Mouse (Mus musculus): Measurements from ENCODE around the gene Tnfsf12. TPM values are rescaled to one million over a fixed set of nuclear protein-coding genes. Genes with fewer than 3 reads are reported as not detected.
"Not testable (repeated sequence)": the region's sequence is repeated elsewhere in the genome, so short reads cannot be mapped to it uniquely, and the experiment has no call there.

Gene Tnfsf12
- polyA plus RNA-seq (2016; fragmentation: Nextera tagmentation; extraction: Ambion mirVana) = 1.2 and 1.4 TPM in 2 replicates

DNA sequence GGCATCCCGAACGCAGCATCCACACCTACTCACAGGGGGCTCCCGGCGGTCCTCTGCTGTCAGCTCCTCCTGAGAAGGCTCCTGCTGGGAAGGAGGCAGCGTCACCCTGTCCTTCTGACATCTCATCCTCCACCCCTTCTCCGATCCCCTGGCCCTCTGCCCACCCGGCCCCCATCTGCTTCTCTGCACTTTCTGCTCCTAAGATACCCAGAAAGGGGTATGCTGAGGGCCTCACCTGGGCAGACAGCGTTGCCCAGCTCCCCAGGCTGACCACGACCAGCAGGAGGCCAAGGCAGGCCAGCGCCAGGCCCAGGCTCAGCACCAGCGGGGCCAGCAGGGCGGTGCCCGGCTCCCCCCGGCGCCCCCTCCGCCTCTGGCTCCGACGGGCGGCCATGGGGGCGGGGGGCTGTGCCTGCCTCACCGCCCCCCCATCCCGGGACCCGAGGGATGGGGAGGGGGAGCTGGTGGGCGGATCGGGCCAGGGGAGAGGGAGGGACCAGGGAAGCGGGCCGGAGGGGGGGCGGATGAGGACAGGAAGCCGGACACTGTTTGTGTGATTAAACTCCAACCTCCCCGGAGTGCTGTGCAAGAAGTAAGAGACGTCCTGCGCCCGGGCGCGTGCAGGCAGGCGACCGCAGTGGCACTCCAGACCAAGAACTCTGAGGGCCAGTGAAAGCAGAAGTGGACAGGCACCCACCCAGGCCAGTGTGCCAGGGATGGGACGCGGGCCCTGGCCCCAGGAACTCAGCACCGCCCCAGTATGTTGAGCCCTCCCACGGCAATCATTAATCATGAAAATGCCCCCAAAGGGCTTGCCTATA, at the start of gene Tnfsf12, which contains the start of gene Tnfsfm13:
Gene Tnfsf12, minus strand, starts transcription at position 489 of the 821 bp plus-strand sequence.
Gene Tnfsfm13, minus strand, starts transcription at position 738 of the 821 bp plus-strand sequence.
- Histone ChIP-seq H3K27me3 (ENCODE audit: low read depth, poor library complexity, severe bottlenecking) (peaks cover 13% of the 10 kb centered on the region; the same call in 1 of the 2 replicates), H3K4me3 (peak within 1 kb of the TSS; percentile 68), H3K36me3 (no peaks in the 10 kb centered on the region), H3K4me1 (peaks cover 14% of the 10 kb centered on the region), H3K9me3 (replicated peaks) (no peaks in the 10 kb centered on the region), H3K27ac (replicated peaks) (peak within 1 kb of the TSS; percentile 87)
- peak; percentile 61 for DNase-seq (ENCODE audit: low spot score)
- 2% methylated on average over 41 of the region's 41 CpGs for WGBS

DNA sequence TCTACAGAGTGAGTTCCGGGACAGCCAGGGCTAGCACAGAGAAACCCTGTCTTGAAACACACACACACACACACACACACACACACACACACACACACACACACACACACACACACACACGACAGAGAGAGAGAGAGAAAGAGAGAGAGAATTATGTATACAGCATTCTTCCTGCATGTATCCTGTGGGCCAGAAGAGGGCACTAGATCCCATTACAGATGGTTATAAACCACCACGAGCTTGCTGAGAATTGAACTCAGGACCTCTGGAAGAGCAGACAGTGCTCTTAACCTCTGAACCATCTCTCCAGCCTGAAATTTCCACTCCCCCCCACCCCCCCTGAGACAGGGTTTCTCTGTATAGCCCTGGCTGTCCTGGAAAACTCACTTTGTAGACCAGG, 35.8 kb upstream of the Tnfsf12 start:
- H3K4me1 ChIP-seq; H3K4me3 ChIP-seq; DNase-seq (ENCODE audit: low spot score); H3K27me3 ChIP-seq (ENCODE audit: low read depth, poor library complexity, severe bottlenecking); H3K27ac ChIP-seq (replicated peaks); H3K9me3 ChIP-seq (replicated peaks): not testable (repeated sequence)
- 96% methylated on average over 2 of the region's 3 CpGs for WGBS
- peaks cover 37% of the 10 kb centered on the region for H3K36me3 ChIP-seq

- Histone ChIP-seq H3K4me3 (no peak overlapping the region), H3K36me3 (peaks cover 14% of the 10 kb centered on the region), H3K4me1 (no peaks in the 10 kb centered on the region), H3K27me3 (ENCODE audit: low read depth, poor library complexity, severe bottlenecking) (no peaks in the 10 kb centered on the region), H3K9me3 (replicated peaks) (no peaks in the 10 kb centered on the region), H3K27ac (replicated peaks) (no peak overlapping the region)
- peak; percentile 54 for DNase-seq (ENCODE audit: low spot score)
- WGBS = 19% methylated on average over 3 of the region's 3 CpGs
Measured at GRCm38 (mm10) chr11:69729063-69729462, 33.4 kb upstream of the Tnfsf12 start.

- Histone ChIP-seq H3K4me1 (no peaks in the 10 kb centered on the region), H3K9me3 (replicated peaks) (no peaks in the 10 kb centered on the region)
- WGBS = 44% methylated on average over 5 of the region's 5 CpGs
Measured at GRCm38 (mm10) chr11:69725951-69726350, 30.3 kb upstream of the Tnfsf12 start.

GRCm38 (mm10) chr11:69723074-69723473, 27.4 kb upstream of the Tnfsf12 start:
- H3K27ac ChIP-seq (replicated peaks) = no peak overlapping the region
- no peaks in the 10 kb centered on the region for H3K9me3 ChIP-seq (replicated peaks)
- no peak for DNase-seq (ENCODE audit: low spot score)
- no peak overlapping the region for H3K4me3 ChIP-seq
- WGBS = 53% methylated on average over 2 of the region's 2 CpGs
- H3K36me3 ChIP-seq = no peaks in the 10 kb centered on the region
- H3K27me3 ChIP-seq (ENCODE audit: low read depth, poor library complexity, severe bottlenecking) = no peaks in the 10 kb centered on the region
- peaks cover 5% of the 10 kb centered on the region for H3K4me1 ChIP-seq

More at GRCm38 (mm10) chr11:69725951-69726350, 30.3 kb upstream of the Tnfsf12 start:
- H3K27ac ChIP-seq (replicated peaks) = no peak overlapping the region
- H3K27me3 ChIP-seq (ENCODE audit: low read depth, poor library complexity, severe bottlenecking) = no peaks in the 10 kb centered on the region
- H3K4me3 ChIP-seq = no peak overlapping the region
- no peak for DNase-seq (ENCODE audit: low spot score)
- no peaks in the 10 kb centered on the region for H3K36me3 ChIP-seq

DNA sequence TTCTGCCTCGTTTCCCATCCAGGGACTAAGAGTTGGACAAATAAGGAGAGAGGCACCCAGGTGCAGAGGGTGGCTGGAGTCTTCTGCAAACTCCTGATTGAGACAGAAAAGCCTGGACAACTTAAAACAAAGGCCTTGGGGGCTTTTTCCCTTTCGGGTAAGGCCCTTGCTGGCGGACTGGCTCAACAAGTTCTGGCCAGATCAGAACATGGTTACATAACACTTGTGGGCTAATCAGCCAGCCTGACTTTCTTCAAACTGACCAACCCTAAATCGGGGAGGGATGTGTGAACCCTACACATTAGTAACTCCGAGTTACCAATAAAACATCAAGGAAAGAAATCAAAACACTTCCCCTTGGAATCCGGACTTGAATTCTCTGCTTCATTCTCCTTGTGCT, 25.2 kb upstream of the Tnfsf12 start:
- DNase-seq (ENCODE audit: low spot score) = no peak
- peaks cover 9% of the 10 kb centered on the region for H3K4me1 ChIP-seq
- 87% methylated on average over 6 of the region's 6 CpGs for WGBS
- no peaks in the 10 kb centered on the region for H3K9me3 ChIP-seq (replicated peaks)
- H3K36me3 ChIP-seq = no peaks in the 10 kb centered on the region
- no peaks in the 10 kb centered on the region for H3K27me3 ChIP-seq (ENCODE audit: low read depth, poor library complexity, severe bottlenecking)
- H3K27ac ChIP-seq (replicated peaks) = no peak overlapping the region
- no peak overlapping the region for H3K4me3 ChIP-seq

DNA sequence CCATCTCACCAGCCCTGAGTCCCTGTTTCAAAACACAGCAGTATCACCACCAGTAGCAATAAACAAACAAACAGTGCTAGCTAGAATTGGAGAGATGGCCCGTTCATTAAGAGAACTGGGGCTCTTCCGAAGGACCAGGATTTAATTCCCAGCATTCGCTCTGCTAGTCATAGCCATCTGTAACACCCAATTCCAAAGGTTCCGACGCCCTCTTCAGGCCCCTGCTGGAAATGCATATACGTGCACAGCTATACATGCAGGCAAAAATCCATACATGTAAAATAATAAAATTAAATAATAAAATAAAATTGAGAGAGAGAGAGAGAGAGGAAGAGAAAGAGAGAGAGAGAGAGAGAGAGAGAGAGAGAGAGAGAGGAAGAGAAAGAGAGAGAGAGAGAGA, 23.8 kb upstream of the Tnfsf12 start:
- peaks cover 18% of the 10 kb centered on the region for H3K4me1 ChIP-seq
- no peak for DNase-seq (ENCODE audit: low spot score)
- no peaks in the 10 kb centered on the region for H3K9me3 ChIP-seq (replicated peaks)
- H3K36me3 ChIP-seq = no peaks in the 10 kb centered on the region
- 70% methylated on average over 6 of the region's 6 CpGs for WGBS
- H3K27ac ChIP-seq (replicated peaks) = no peak overlapping the region
- H3K4me3 ChIP-seq = no peak overlapping the region
- no peaks in the 10 kb centered on the region for H3K27me3 ChIP-seq (ENCODE audit: low read depth, poor library complexity, severe bottlenecking)

DNA sequence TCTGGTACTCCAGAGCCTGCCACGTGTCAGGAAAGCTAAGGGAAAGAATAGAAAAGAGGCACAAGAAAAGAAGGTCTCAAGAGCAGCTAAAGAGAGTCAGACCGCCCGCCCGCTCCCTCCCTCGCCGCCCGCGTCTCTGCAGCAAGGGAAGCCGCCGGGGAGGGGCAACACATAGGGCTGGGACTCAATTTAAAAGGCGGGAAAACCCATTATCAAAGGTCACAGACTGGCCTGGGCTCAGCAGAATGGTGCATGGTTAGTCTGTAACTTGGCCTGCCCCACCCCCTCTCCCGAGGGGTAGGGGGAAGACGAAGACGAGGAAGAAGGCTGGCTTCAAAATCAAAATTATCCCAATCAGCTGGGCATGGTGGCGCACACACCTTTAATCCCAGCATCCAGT, 23.0 kb upstream of the Tnfsf12 start:
- Histone ChIP-seq H3K4me3 (no peak overlapping the region), H3K27me3 (ENCODE audit: low read depth, poor library complexity, severe bottlenecking) (no peaks in the 10 kb centered on the region), H3K27ac (replicated peaks) (no peak overlapping the region; the same call in 1 of the 2 replicates), H3K9me3 (replicated peaks) (no peaks in the 10 kb centered on the region), H3K4me1 (peaks cover 19% of the 10 kb centered on the region), H3K36me3 (no peaks in the 10 kb centered on the region)
- WGBS = 47% methylated on average over 15 of the region's 15 CpGs
- DNase-seq (ENCODE audit: low spot score) = peak; percentile 32

- WGBS = 64% methylated on average over 4 of the region's 4 CpGs
- H3K9me3 ChIP-seq (replicated peaks) = no peaks in the 10 kb centered on the region
- H3K27me3 ChIP-seq (ENCODE audit: low read depth, poor library complexity, severe bottlenecking) = no peaks in the 10 kb centered on the region
- no peak overlapping the region for H3K4me3 ChIP-seq
- H3K36me3 ChIP-seq = no peaks in the 10 kb centered on the region
- DNase-seq (ENCODE audit: low spot score) = no peak
- H3K27ac ChIP-seq (replicated peaks) = no peak overlapping the region
- peaks cover 19% of the 10 kb centered on the region for H3K4me1 ChIP-seq
Measured at GRCm38 (mm10) chr11:69716953-69717352, 21.3 kb upstream of the Tnfsf12 start.

DNA sequence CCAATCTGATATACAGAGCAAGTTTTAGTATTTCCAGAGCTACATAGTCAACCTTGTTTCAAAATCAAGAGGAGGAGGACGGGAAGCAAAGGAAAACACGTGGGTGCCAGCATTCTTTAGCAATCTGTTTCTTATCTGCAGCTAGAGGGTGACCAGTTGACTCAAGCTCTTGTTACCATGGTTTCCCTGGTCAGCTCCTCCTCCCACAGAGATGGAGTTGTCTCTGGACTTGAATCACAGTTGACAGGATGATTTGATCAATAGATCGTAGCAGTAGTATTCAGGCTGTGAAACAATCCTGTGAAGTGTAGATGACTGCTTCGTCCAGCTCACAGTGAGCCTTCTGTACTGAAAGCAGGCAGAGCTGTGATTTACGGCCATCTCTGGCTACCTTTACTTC, 20.3 kb upstream of the Tnfsf12 start:
- Histone ChIP-seq H3K27ac (replicated peaks) (no peak overlapping the region), H3K4me1 (peaks cover 19% of the 10 kb centered on the region), H3K27me3 (ENCODE audit: low read depth, poor library complexity, severe bottlenecking) (no peaks in the 10 kb centered on the region), H3K4me3 (no peak overlapping the region), H3K36me3 (no peaks in the 10 kb centered on the region), H3K9me3 (replicated peaks) (no peaks in the 10 kb centered on the region)
- WGBS = 39% methylated on average over 5 of the region's 5 CpGs
- no peak for DNase-seq (ENCODE audit: low spot score)

GRCm38 (mm10) chr11:69715482-69715881, 19.8 kb upstream of the Tnfsf12 start:
- DNase-seq (ENCODE audit: low spot score) = no peak
- H3K4me3 ChIP-seq = no peak overlapping the region
- WGBS = 58% methylated on average over 9 of the region's 9 CpGs

DNA sequence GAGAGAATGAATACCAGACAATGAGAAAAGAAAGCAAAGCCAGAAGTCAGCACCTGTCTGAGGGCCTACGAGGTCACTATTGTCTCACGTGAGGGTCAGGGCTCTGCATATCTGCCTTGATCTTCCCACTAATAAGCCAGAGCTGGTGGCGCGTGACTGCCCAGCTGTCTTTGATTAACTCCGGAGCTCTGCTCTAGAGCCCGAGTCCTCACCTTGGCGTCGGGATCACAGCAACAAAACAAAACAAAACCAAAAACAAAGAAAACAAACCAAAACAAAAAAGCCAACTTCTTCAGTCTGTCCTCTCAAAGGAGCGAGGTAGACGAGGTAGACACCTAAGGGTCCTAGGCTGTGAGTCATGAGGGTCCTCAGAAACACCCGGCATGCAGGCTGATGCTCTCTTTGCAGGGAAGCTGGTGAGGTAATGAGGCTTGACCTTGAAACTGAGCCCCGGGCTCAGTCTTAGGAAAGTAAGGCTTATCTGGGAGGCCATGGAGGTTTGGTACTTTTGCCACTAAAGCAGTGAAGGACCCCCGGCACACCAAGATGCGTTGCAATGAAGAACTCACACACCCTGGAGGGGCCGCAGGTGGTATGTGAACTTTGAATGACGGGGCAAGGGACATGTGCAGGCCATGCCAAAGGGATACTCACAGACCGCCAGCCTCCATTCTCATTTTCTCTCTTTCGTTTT, 19.1 kb upstream of the Tnfsf12 start:
- Histone ChIP-seq H3K36me3 (no peaks in the 10 kb centered on the region), H3K9me3 (replicated peaks) (no peaks in the 10 kb centered on the region), H3K4me3 (0 out of 2 replicates have a peak overlapping the region, but pooled peaks have one; percentile 3), H3K27ac (replicated peaks) (no peak overlapping the region), H3K27me3 (ENCODE audit: low read depth, poor library complexity, severe bottlenecking) (no peaks in the 10 kb centered on the region), H3K4me1 (peaks cover 23% of the 10 kb centered on the region)
- 75% methylated on average over 18 of the region's 18 CpGs for WGBS
- no peak for DNase-seq (ENCODE audit: low spot score)

More at GRCm38 (mm10) chr11:69715482-69715881, 19.8 kb upstream of the Tnfsf12 start:
- no peaks in the 10 kb centered on the region for H3K27me3 ChIP-seq (ENCODE audit: low read depth, poor library complexity, severe bottlenecking)
- peaks cover 19% of the 10 kb centered on the region for H3K4me1 ChIP-seq
- H3K27ac ChIP-seq (replicated peaks) = no peak overlapping the region
- H3K36me3 ChIP-seq = no peaks in the 10 kb centered on the region
- H3K9me3 ChIP-seq (replicated peaks) = no peaks in the 10 kb centered on the region

All from midbrain, embryonic 10.5 days (tissue).